Mouse (Mus musculus) testis, adult 2 months (tissue): Measurements from ENCODE around the gene Bmpr1b.

Experiments
- CTCF ChIP-seq: fragments of 200-500 bp; IDR thresholded peaks from 2 replicates; pipeline ENCODE4 v1.5.1; 2012; ENCODE audit warnings: low read depth, mild to moderate bottlenecking, inconsistent platforms, low read length, moderate library complexity; ENCODE audit not compliant: control insufficient read depth, insufficient read depth, insufficient replicate concordance
- POLR2A ChIP-seq: fragments of 200-500 bp; IDR thresholded peaks from 2 replicates; pipeline ENCODE4 v1.6.1; 2012; ENCODE audit warnings: low read depth, mild to moderate bottlenecking, inconsistent platforms, low read length, moderate library complexity; ENCODE audit not compliant: control insufficient read depth

DNA sequence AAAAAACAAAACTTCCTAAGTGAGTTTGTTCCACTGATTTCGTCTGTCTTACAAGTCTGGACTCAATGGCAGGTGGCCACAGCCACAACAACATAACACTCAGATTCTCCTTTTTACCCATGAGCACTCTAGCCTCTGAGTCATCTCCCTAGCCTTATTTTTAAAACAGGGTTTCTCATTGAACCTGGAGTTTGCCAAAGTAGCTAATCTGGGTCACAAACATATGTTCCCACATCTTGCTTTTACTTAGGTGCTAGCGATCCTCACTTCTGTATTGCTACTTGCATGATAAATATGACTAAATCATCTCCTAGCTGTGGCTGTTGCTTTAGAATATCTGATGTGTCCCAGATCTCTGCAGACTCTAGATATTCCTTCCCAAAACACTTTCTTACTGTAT, 260.1 kb downstream of the Bmpr1b start:
- TF ChIP-seq POLR2A (no peak), CTCF (no peak)
